9 mouse cellular contexts compared by ENCODE assay signal in genomic region chr6:135296267-135296666, GRCm38 (mm10). TPM values are rescaled to one million over a fixed set of nuclear protein-coding genes. Genes with fewer than 3 reads are reported as not detected.
DNase-seq lines count a peak whose midpoint lies in the region; ATAC-seq and TF ChIP-seq lines count a peak whose summit lies in the region.
"Had no signal": no experiment of that assay in that cellular context is flagged by ENCODE, and none has a peak within 500 bp of the region (broad histone marks: within the 10 kb centered on the region; RNA-seq: fewer than 3 reads in every experiment).

No protein-coding gene starts in this region.

- no peaks in the 10 kb centered on the region for H3K27me3 ChIP-seq in heart, adult 2 months (ENCODE audit: control insufficient read depth, insufficient read depth, low read length)
- H3K27me3 ChIP-seq in heart, embryonic 12.5 days (replicated peaks), result no peaks in the 10 kb centered on the region
- H3K27me3 ChIP-seq in MEL (ENCODE audit: control insufficient read depth in 1 of 2, insufficient read depth in 2 of 2, low read length in 2 of 2), result peaks cover 0 to 3% of the 10 kb centered on the region in 2 experiments; a peak in 1 of 4 replicates
- no peaks in the 10 kb centered on the region for H3K27me3 ChIP-seq in lung, embryonic 16.5 days (ENCODE audit: control insufficient read depth, insufficient read depth, low read depth, low read length)
- H3K27me3 ChIP-seq in stomach, embryonic 16.5 days (ENCODE audit: control insufficient read depth, insufficient read depth, low read length), result no peaks in the 10 kb centered on the region
- no peaks in the 10 kb centered on the region for H3K27me3 ChIP-seq in midbrain, embryonic 15.5 days (replicated peaks)

- no peak for TF ChIP-seq RAD21 in MEL (IDR thresholded peaks at IDR 0.05; ENCODE audit: low read depth, low read length)

- peak overlapping the region; percentile 52; the same call in 1 of the 2 replicates for H3K9ac ChIP-seq in heart, adult 2 months (ENCODE audit: low read depth, low read length)
- no peak overlapping the region for H3K9ac ChIP-seq in heart, embryonic 12.5 days
- H3K9ac ChIP-seq in MEL (ENCODE audit: control insufficient read depth, low read depth, low read length, poor library complexity, severe bottlenecking), result peak overlapping the region; percentile 71
- H3K9ac ChIP-seq in lung, embryonic 16.5 days (ENCODE audit: low read length), result no peak overlapping the region
- no peak overlapping the region for H3K9ac ChIP-seq in stomach, embryonic 16.5 days (ENCODE audit: low read length)
- H3K9ac ChIP-seq in midbrain, embryonic 15.5 days, result no peak overlapping the region

- peak; percentile 49; the same call in 1 of the 2 replicates for TF ChIP-seq POLR2A in heart, adult 2 months (IDR thresholded peaks at IDR 0.05; ENCODE audit: insufficient read depth, low read depth, low read length)
- TF ChIP-seq POLR2A in MEL (IDR thresholded peaks at IDR 0.05; ENCODE audit: control insufficient read depth in 1 of 2, insufficient read depth in 1 of 2, low read depth in 1 of 2, low read length in 2 of 2, poor library complexity in 1 of 2), result peak in 1 of 2 experiments; percentile 54; a peak in 2 of 4 replicates

- no peaks in the 10 kb centered on the region for H3K9me3 ChIP-seq in heart, embryonic 12.5 days (replicated peaks)
- no peaks in the 10 kb centered on the region for H3K9me3 ChIP-seq in MEL (replicated peaks; ENCODE audit: insufficient read depth, low read length)
- H3K9me3 ChIP-seq in lung, embryonic 16.5 days (ENCODE audit: control insufficient read depth, low read length), result no peaks in the 10 kb centered on the region
- no peaks in the 10 kb centered on the region for H3K9me3 ChIP-seq in stomach, embryonic 16.5 days (replicated peaks; ENCODE audit: control insufficient read depth, low read length)
- no peaks in the 10 kb centered on the region for H3K9me3 ChIP-seq in midbrain, embryonic 15.5 days

- H3K4me2 ChIP-seq in heart, embryonic 12.5 days, result no peak overlapping the region
- 0 out of 2 replicates have a peak overlapping the region, but pooled peaks have one; percentile 1 for H3K4me2 ChIP-seq in lung, embryonic 16.5 days (ENCODE audit: low read depth, low read length)
- 0 out of 2 replicates have a peak overlapping the region, but pooled peaks have one; percentile 4 for H3K4me2 ChIP-seq in stomach, embryonic 16.5 days (ENCODE audit: low read depth, low read length)
- H3K4me2 ChIP-seq in midbrain, embryonic 15.5 days, result no peak overlapping the region

- peaks cover 6% of the 10 kb centered on the region for H3K4me1 ChIP-seq in heart, adult 2 months (ENCODE audit: control insufficient read depth, insufficient read depth, low read length)
- H3K4me1 ChIP-seq in heart, embryonic 12.5 days (replicated peaks), result no peaks in the 10 kb centered on the region
- H3K4me1 ChIP-seq in MEL (ENCODE audit: control insufficient read depth in 1 of 2, insufficient read depth in 2 of 2, low read length in 2 of 2), result peaks cover 0 to 6% of the 10 kb centered on the region in 2 experiments; a peak in 1 of 4 replicates
- peaks cover 20% of the 10 kb centered on the region for H3K4me1 ChIP-seq in lung, embryonic 16.5 days (replicated peaks; ENCODE audit: control insufficient read depth, insufficient read depth, low read length)
- no peaks in the 10 kb centered on the region; the same call in 1 of the 2 replicates for H3K4me1 ChIP-seq in stomach, embryonic 16.5 days (ENCODE audit: control insufficient read depth, insufficient read depth, low read length)
- no peaks in the 10 kb centered on the region for H3K4me1 ChIP-seq in midbrain, embryonic 15.5 days

- H3K27ac ChIP-seq in heart, adult 2 months, result no peak overlapping the region
- no peak overlapping the region for H3K27ac ChIP-seq in heart, embryonic 12.5 days (ENCODE audit: poor library complexity, severe bottlenecking)
- H3K27ac ChIP-seq in MEL (ENCODE audit: control insufficient read depth, low read depth, low read length), result no peak overlapping the region
- H3K27ac ChIP-seq in lung, embryonic 16.5 days (ENCODE audit: low read length), result peak overlapping the region; percentile 87
- H3K27ac ChIP-seq in stomach, embryonic 16.5 days (ENCODE audit: low read length), result peak overlapping the region; percentile 76
- H3K27ac ChIP-seq in midbrain, embryonic 15.5 days, result no peak overlapping the region

- peak; percentile 43 to 76 for DNase-seq in heart, adult 2 months
- peak; percentile 90 for DNase-seq in MEL (ENCODE audit: low read depth, low spot score)
- peak; percentile 18 to 29 for DNase-seq in gastrocnemius, postnatal 36 days
- no peak for DNase-seq in ovary, postnatal 10 days (ENCODE audit: low spot score)

- no peak for TF ChIP-seq CTCF in heart, adult 2 months (IDR thresholded peaks at IDR 0.05)
- no peak for TF ChIP-seq CTCF in MEL (IDR thresholded peaks at IDR 0.05 in 2 of 3, conservative IDR thresholded peaks at IDR 0.05 in 1 of 3; ENCODE audit: control insufficient read depth in 1 of 3, insufficient read depth in 1 of 3, low read depth in 2 of 3, low read length in 3 of 3, poor library complexity in 1 of 3, severe bottlenecking in 1 of 3)

- no peaks in the 10 kb centered on the region for H3K36me3 ChIP-seq in heart, adult 2 months (ENCODE audit: control insufficient read depth, insufficient read depth, low read length)
- H3K36me3 ChIP-seq in heart, embryonic 12.5 days, result no peaks in the 10 kb centered on the region
- peaks cover 0 to 4% of the 10 kb centered on the region in 2 experiments; a peak in 1 of 4 replicates for H3K36me3 ChIP-seq in MEL (ENCODE audit: control insufficient read depth in 1 of 2, insufficient read depth in 2 of 2, low read length in 2 of 2)
- no peaks in the 10 kb centered on the region for H3K36me3 ChIP-seq in lung, embryonic 16.5 days (ENCODE audit: control insufficient read depth, insufficient read depth, low read length)
- no peaks in the 10 kb centered on the region for H3K36me3 ChIP-seq in stomach, embryonic 16.5 days (ENCODE audit: control insufficient read depth, insufficient read depth, low read length)
- no peaks in the 10 kb centered on the region for H3K36me3 ChIP-seq in midbrain, embryonic 15.5 days (replicated peaks)
- H3K36me3 ChIP-seq: G1E had no signal

- no peaks in the 10 kb centered on the region for H3K79me2 ChIP-seq in heart, adult 2 months (replicated peaks; ENCODE audit: control insufficient read depth, insufficient read depth, low read length)
- H3K79me2 ChIP-seq in MEL (ENCODE audit: control insufficient read depth, insufficient read depth, low read length, poor library complexity), result no peaks in the 10 kb centered on the region; the same call in 1 of the 2 replicates

- no peak overlapping the region for H3K4me3 ChIP-seq in heart, adult 2 months
- no peak overlapping the region for H3K4me3 ChIP-seq in heart, embryonic 12.5 days
- H3K4me3 ChIP-seq in MEL (ENCODE audit: control insufficient read depth in 1 of 2, insufficient read depth in 1 of 2, low read depth in 2 of 2, low read length in 2 of 2), result peak overlapping the region; percentile 39 to 66; a peak in 3 of 4 replicates
- no peak overlapping the region for H3K4me3 ChIP-seq in lung, embryonic 16.5 days (ENCODE audit: low read length)
- H3K4me3 ChIP-seq in stomach, embryonic 16.5 days (replicated peaks; ENCODE audit: low read length), result no peak overlapping the region
- no peak overlapping the region for H3K4me3 ChIP-seq in midbrain, embryonic 15.5 days

- no peak for ATAC-seq in heart, embryonic 12.5 days (ENCODE audit: insufficient number of reproducible peaks, low FRiP score)
- ATAC-seq in lung, embryonic 16.5 days (ENCODE audit: low read depth), result no peak
- no peak for ATAC-seq in stomach, embryonic 16.5 days (ENCODE audit: insufficient read depth, low FRiP score)
- no peak for ATAC-seq in midbrain, embryonic 15.5 days (replicated peaks)

- 52% methylated on average over 17 of the region's 17 CpGs for WGBS in heart, adult 2 months
- WGBS in heart, embryonic 12.5 days, result 74% methylated on average over 17 of the region's 17 CpGs
- 57% methylated on average over 17 of the region's 17 CpGs for WGBS in lung, embryonic 16.5 days
- 62% methylated on average over 17 of the region's 17 CpGs for WGBS in stomach, embryonic 16.5 days
- WGBS in midbrain, embryonic 15.5 days, result 80% methylated on average over 17 of the region's 17 CpGs

- no peak for TF ChIP-seq EP300 in heart, adult 2 months (IDR thresholded peaks at IDR 0.05; ENCODE audit: insufficient read depth, low read depth, low read length)
- TF ChIP-seq EP300 in MEL (IDR thresholded peaks at IDR 0.05; ENCODE audit: low read depth in 1 of 2, low read length in 2 of 2), result no peak

- intact Hi-C loops in heart, adult 2 months (cut with DNase I), result no loop called here
- intact Hi-C loops in gastrocnemius, postnatal 36 days (cut with DNase I), result no loop called here

TF ChIP-seq in MEL, 35 proteins besides CTCF, POLR2A, EP300 and RAD21 (continues in another document):
- TF ChIP-seq TCF12 (IDR thresholded peaks at IDR 0.05; ENCODE audit: low read depth, low read length) (no peak), HCFC1 (IDR thresholded peaks at IDR 0.05; ENCODE audit: low read depth, low read length) (no peak), MEF2A (IDR thresholded peaks at IDR 0.05; ENCODE audit: extremely low read depth, insufficient replicate concordance, low read depth, low read length, poor library complexity, severe bottlenecking) (no peak)

RNA-seq across cellular contexts. Expression of gene Pbp2, which starts 13.9 kb away (rescaled TPM):
- not detected for total RNA-seq in heart, adult 2 months (2021)
- polyA plus RNA-seq in heart, adult 2 months (2012; rRNA removed), result 0.12 TPM in 1 of 2 replicates, not detected in the other
- not detected in 2 replicates for polyA plus RNA-seq in heart, embryonic 12.5 days (2016; fragmentation: Nextera tagmentation; extraction: Ambion mirVana)
- not detected in 2 replicates for total RNA-seq in MEL (2012; rRNA removed)
- not detected for polyA plus RNA-seq in MEL (2012; ENCODE audit: insufficient read depth in 1 of 2, insufficient read length in 2 of 2, low read depth in 1 of 2, low replicate concordance in 2 of 2, missing spikeins in 1 of 2)
- total RNA-seq in gastrocnemius, postnatal 36 days (2021), result not detected
- 0.15 and 0.49 TPM in 2 replicates for polyA plus RNA-seq in lung, embryonic 16.5 days (2015; fragmentation: Nextera tagmentation; extraction: Ambion mirVana)
- 12.4 and 28.5 TPM in 2 replicates for polyA plus RNA-seq in stomach, embryonic 16.5 days (2015; fragmentation: Nextera tagmentation; extraction: Ambion mirVana)
- not detected in 2 replicates for polyA plus RNA-seq in midbrain, embryonic 15.5 days (2015; fragmentation: Nextera tagmentation; extraction: Ambion mirVana)
- total RNA-seq: G1E had no signal
- polyA plus RNA-seq: G1E had no signal

RNA-seq across cellular contexts. Expression of gene Gsg1, which starts 42.1 kb away (rescaled TPM):
- total RNA-seq in heart, adult 2 months (2021), result under 1 TPM; 0.34 to 0.68 TPM
- polyA plus RNA-seq in heart, adult 2 months (2012; rRNA removed), result 2.7 and 3.0 TPM in 2 replicates
- 0.59 and 0.69 TPM in 2 replicates for polyA plus RNA-seq in heart, embryonic 12.5 days (2016; fragmentation: Nextera tagmentation; extraction: Ambion mirVana)
- total RNA-seq in MEL (2012; rRNA removed), result not detected in 2 replicates
- polyA plus RNA-seq in MEL (2012; ENCODE audit: insufficient read depth in 1 of 2, insufficient read length in 2 of 2, low read depth in 1 of 2, low replicate concordance in 2 of 2, missing spikeins in 1 of 2), result not detected
- not detected for total RNA-seq in gastrocnemius, postnatal 36 days (2021)
- 7.0 and 7.6 TPM in 2 replicates for polyA plus RNA-seq in lung, embryonic 16.5 days (2015; fragmentation: Nextera tagmentation; extraction: Ambion mirVana)
- 0.87 and 1.6 TPM in 2 replicates for polyA plus RNA-seq in stomach, embryonic 16.5 days (2015; fragmentation: Nextera tagmentation; extraction: Ambion mirVana)
- 0.19 TPM in 1 of 2 replicates, not detected in the other for polyA plus RNA-seq in midbrain, embryonic 15.5 days (2015; fragmentation: Nextera tagmentation; extraction: Ambion mirVana)
- total RNA-seq: G1E had no signal
- polyA plus RNA-seq: G1E had no signal

Comparison
In these comparisons a context has a peak if more than half of its experiments do, and no peak if none do; other contexts are left out.
1. H3K9ac ChIP-seq: peak in heart, adult 2 months (single experiment) and MEL (single experiment); none in heart, embryonic 12.5 days (single experiment), lung, embryonic 16.5 days (single experiment), stomach, embryonic 16.5 days (single experiment) and midbrain, embryonic 15.5 days (single experiment).
2. H3K27ac ChIP-seq: peak in lung, embryonic 16.5 days (single experiment) and stomach, embryonic 16.5 days (single experiment); none in heart, adult 2 months (single experiment), heart, embryonic 12.5 days (single experiment), MEL (single experiment) and midbrain, embryonic 15.5 days (single experiment).
3. H3K4me3 ChIP-seq: peak in MEL (2 of 2); none in heart, adult 2 months (single experiment), heart, embryonic 12.5 days (single experiment), lung, embryonic 16.5 days (single experiment), stomach, embryonic 16.5 days (single experiment) and midbrain, embryonic 15.5 days (single experiment).
4. H3K4me2 ChIP-seq: peak in lung, embryonic 16.5 days (single experiment) and stomach, embryonic 16.5 days (single experiment); none in heart, embryonic 12.5 days (single experiment) and midbrain, embryonic 15.5 days (single experiment).